Mouse (Mus musculus): ENCODE results near the gene Fam110a.
A peak's percentile ranks its signal among the peaks of the same experiment; 100 is the strongest.

Gene Fam110a

DNA sequence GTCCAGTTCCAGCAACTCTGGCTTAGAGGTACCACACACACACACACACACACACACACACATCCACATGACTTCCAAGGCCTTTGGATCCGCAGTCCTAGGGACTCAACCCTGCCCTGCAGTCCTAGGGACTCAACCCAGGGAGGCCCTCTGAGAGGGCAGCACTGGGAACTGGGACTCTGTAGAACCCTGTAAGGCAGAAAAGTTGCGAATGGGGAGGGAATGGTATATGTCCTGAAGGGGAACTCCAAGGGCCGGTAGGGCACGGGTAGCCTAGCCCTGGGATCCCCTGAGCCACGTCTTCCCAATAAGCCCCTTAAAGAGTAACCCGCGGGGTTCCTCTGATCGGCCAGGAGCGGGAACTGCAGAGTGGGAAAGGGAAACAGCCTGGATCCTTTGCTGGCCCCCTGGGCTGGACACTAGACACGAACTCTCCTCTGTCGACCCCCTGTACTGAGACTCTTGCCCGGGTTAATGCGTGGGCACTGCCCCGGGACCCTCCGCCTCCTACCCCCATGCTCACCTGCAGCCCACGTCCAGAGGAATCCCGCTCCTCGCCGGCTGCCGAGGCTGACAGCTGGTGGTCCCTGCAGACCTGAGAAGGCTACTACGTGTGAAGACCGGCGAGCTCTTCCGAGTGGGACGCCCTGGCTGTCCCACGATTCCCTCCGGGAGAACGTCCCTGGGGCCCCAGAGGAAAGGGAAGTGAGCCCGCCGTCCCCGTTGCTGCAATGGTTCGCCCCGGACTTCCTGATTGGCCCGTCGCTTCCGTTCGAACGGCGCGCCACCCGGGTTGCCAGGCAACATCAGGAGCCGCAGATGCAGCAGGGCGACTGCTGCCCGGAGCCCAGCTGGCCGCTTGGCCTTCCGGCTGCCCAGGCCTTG lies at the start of gene Fam110a:
TSS of gene Fam110a (minus strand) at position 750 of the 885 bp plus-strand sequence.
- DNase-seq (ENCODE audit: low spot score) = peak; percentile 86

DNA sequence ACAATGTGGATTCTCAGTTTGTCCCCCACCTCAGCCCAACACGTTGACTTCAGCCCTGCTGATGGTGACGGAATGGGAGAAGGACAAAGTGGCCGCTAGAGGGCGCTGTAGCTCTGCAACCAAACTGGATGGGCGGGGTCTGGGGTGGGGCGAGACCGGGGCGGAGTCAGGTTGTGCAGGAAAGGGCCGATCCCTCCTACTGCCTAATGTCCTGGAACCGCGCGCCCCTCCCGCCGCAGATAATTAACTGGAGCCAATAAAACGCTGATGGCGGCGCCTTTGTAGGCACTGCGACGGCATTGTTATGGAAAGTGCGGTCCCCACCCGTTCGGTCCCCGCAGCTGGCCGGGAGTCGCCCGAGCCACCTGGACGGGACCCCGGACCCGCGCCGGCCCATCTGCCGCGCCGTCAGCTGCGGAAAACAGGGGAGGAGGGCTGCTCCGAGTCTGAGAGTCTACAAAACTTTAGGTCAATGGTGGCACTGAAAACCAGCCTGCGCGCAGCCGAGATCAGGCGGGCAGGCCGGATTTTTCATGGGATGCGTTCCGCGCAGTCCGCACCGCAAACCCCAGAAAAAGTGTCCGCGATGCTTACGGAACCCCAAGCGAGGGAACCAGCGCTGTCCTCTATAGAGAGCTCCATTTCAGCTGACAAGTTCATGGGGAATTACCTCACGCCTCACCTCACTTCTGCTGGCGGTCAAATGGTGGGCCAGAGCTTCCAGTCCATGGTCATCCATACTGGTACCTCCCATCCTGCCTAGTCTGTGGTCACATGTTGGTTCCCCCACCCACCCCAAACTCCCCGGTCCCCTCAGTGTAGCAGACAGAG lies 49.4 kb upstream of the Fam110a start:
- peak; percentile 92 for DNase-seq (ENCODE audit: low spot score)

- no peak for DNase-seq (ENCODE audit: low spot score)
Measured at GRCm38 (mm10) chr2:152024883-152025422, 44.9 kb upstream of the Fam110a start.

DNA sequence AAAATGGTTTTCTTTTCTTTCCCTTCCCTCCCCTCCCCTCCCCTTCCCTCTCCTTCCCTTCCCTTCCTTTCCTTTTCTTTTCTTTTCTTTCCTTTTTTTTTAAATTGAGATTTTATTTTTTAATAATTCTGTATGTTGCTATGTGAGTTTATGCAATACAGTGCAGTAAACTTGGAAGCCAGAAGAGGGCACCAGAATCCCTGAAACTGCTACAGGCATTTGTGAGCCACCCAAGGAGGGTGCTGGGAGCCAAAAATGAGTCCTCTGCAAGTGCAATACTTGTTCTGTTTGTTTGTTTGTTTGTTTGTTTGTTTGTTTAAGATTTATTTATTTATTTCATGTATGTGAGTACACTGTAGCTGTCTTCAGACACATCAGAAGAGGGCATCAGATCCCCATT lies 42.0 kb upstream of the Fam110a start:
- DNase-seq (ENCODE audit: low spot score) = no peak

GRCm38 (mm10) chr2:152020255-152020654 lies 40.2 kb upstream of the Fam110a start:
- DNase-seq (ENCODE audit: low spot score) = no peak

- DNase-seq (ENCODE audit: low spot score) = no peak
Measured at GRCm38 (mm10) chr2:152016666-152017065, 36.6 kb upstream of the Fam110a start.

DNA sequence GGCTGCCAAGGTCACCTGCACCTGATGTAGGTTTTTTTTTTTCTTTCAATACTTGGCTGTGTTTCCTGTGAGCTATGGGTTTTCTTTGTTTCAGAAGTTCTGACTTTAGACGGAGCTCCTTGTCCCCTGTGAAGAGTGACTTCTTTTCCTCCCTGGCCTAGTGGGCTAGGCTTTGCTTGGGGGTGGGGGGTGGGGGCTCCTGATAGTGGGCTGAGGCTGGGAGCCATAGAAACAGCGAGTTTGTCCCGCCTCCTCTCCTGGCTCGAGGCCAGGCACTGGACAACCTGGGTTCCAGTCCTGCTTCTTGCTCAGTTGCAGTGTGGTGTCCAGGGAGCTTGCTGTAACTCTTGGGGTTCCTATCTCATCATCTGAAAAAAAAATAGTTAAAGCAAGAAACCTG lies 36.0 kb upstream of the Fam110a start:
- DNase-seq (ENCODE audit: low spot score) = no peak

- DNase-seq (ENCODE audit: low spot score) = no peak
Measured at GRCm38 (mm10) chr2:152012701-152013100, 32.7 kb upstream of the Fam110a start.

GRCm38 (mm10) chr2:152012222-152012621 lies 32.2 kb upstream of the Fam110a start:
- DNase-seq (ENCODE audit: low spot score) = no peak

DNA sequence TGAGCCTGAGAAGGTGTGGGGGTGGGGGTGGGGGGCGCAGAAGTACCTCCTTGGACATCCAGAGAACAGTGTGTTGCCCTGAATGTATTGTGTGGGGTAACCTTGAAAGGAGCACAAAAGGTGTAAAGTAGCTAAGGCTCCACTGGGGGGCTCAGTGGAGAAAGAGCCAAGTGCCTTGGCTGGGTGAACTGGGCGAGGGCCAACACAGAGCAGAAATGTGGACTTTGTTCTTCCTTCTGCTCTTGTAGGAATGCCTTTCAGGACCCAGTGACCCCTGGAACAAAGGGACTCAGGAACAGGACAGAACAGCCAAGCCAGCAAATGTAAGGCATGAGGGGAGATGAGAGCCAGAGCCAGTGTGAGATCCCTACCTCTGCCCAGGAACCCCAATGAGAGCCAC lies 31.7 kb upstream of the Fam110a start:
- DNase-seq (ENCODE audit: low spot score) = peak; percentile 70

DNA sequence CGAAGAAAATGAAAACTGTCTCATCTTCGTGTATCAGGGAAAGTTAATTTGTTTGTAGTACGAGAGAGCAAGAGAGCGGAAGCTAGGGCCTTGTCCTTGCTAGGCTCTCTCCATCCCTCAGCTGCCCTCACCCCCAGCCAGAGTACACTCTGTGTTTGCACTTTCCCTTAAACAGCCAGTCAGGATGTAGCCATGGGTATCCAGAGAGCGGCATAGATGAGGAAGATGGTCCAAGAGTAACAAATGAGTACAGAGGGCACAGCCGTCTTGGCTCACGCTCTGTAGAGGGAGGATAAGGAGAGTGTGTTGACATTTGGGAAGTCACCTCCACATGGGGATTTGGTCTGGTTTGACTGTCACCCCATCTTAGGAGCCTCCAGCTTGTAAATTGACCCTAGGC lies 30.6 kb upstream of the Fam110a start:
- no peak for DNase-seq (ENCODE audit: low spot score)

- no peak for DNase-seq (ENCODE audit: low spot score)
Measured at GRCm38 (mm10) chr2:152010251-152010650, 30.2 kb upstream of the Fam110a start.

- no peak for DNase-seq (ENCODE audit: low spot score)
Measured at GRCm38 (mm10) chr2:152009061-152009779, 29.2 kb upstream of the Fam110a start.

- no peak for DNase-seq (ENCODE audit: low spot score)
Measured at GRCm38 (mm10) chr2:152007783-152008182, 27.8 kb upstream of the Fam110a start.

DNA sequence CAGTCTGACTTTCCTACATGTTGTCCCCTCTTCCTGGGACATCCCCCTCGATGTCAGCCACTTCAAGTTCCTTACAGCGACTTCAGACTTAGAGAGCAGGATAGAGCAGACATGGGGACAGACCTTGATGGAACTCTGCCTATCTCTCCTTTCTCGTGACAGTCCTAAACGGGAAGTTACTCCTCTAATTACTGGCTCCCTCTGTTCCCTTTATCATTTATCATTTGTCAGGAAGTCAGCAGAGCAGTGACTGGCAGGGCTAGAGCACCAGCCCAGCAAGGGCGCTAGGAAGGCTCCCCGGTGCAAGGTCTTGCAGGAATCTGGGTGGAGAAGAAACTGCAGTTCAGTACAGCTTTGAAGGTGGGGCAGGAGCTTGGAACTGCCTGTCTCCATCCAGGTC lies 22.5 kb upstream of the Fam110a start:
- DNase-seq (ENCODE audit: low spot score) = no peak

DNA sequence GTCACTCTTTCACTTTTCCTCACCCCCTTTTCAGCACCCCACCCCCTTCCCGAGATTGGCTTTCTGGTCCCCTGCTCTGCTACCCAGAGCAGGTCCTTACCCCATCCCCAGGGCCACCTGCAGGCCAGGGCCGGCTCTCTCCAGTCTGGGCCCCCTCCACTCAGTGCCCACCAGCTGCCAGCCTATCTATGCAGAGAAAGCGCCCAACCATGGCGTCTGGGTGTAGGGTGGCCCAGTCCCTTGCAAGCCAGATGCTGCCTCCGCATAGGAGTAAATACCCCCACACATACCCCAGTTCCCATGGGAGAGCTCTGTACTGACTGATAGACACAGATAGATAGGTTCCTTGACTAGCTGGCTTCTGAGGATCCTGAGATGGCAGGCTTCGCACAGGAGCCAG lies 20.7 kb upstream of the Fam110a start:
- DNase-seq (ENCODE audit: low spot score) = no peak

- no peak for DNase-seq (ENCODE audit: low spot score)
Measured at GRCm38 (mm10) chr2:152000291-152000679, 20.3 kb upstream of the Fam110a start.

DNA sequence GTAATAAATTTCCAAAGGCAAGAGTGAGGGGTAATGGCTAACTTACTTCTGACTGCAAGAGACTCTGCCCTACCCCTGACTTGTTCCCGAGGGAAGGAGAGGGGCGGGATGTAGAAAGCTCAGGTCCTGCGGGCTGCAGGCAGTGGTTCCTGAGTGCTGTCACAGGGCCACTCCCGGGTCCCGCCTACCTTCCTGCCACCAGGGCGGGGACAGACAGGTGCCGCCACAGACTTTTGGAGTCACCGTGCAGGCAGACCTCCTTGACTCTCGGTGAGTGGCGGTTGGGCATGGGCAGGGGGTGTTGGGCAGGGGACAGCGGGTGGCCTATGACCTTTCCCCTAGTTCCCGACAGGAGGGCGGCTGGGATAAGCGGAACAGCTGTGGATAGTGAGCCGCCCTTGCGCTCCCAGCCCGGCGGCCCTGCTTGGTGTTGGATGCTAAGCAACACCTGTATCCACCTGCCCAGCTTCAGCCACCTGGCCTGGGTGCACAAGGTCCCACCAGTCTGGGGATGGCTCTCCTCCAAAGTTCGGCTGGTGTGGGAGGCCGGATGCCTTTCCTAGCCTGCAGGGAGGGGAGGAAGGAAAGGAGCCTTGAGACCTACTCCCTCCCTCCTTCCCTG lies 19.8 kb upstream of the Fam110a start:
- no peak for DNase-seq (ENCODE audit: low spot score)

GRCm38 (mm10) chr2:151998932-151999331 lies 18.9 kb upstream of the Fam110a start:
- no peak for DNase-seq (ENCODE audit: low spot score)

- DNase-seq (ENCODE audit: low spot score) = no peak
Measured at GRCm38 (mm10) chr2:151998505-151998899, 18.5 kb upstream of the Fam110a start.

GRCm38 (mm10) chr2:151997776-151998504 lies 17.9 kb upstream of the Fam110a start:
- no peak for DNase-seq (ENCODE audit: low spot score)

All from yolk sac, embryonic 10.5 days (tissue).